Mouse (Mus musculus): ENCODE measurements at regions not wholly inside any gene's neighbourhood (a gene's known extent, or its start where the extent isn't known, plus 50 kb on each side); places are given as distances from the start of the nearest gene placed in this dataset.

DNA sequence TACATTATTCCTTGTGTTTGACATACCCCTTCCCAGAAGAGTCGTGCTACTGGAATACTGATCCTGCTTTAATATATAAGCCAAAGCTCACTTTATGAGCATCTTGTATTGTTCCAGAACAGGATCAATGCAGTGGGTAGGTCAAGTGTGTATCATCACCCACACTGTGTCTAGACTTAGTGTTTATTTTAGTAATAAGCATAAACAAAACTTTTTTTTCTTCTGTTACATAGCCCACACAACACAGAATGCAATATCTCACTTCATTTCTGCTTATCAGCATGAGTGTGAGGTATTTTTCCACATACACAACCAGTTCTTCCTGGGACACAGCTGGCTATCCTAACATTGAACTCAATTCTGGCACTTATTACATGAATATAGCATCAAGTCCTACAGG, 2721.7 kb upstream of the Lrrc6 start:
- DNase-seq (ENCODE audit: low read depth, low spot score), result no peak
